Mouse (Mus musculus) ES-Bruce4 (cell line): ENCODE data around the gene Plcg1.

Experiments
- CTCF ChIP-seq: IDR thresholded peaks from one replicate; pipeline ENCODE4 v1.8.1; 2011; ENCODE audit warnings: low read depth, low read length
- POLR2A ChIP-seq: IDR thresholded peaks from one replicate; pipeline ENCODE4 v1.8.1; 2011; ENCODE audit warnings: low read length; ENCODE audit not compliant: insufficient read depth

DNA sequence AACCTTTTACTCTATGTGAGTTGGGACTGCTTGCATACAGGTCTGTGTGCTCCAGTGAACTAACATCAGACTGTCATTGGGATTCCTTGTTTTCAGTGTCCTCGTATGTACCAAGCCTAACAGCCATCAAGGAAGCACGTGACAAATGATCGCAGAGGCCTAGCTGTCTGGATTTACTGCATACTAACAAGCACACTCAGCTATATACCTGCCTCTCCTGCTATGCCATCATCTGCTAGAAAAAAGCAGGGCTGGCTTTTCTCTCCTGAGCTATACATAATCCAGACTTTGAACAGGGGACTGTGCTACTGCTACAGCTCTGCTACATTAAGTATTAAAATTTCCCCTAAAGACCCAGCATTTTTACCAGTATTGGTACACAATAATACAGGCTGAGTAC, 71.2 kb downstream of the Plcg1 start:
- TF ChIP-seq POLR2A (no peak), CTCF (no peak)
